Mouse (Mus musculus) CD4-positive helper T cell, adult 2 months (primary cell): ENCODE data around the gene Tnks2.

Experiments used
- DNase-seq: peaks from one replicate; pipeline ENCODE4 v3.0.0-alpha.2; 2012; ENCODE audit warnings: low read depth, missing footprints, low spot score

The Tnks2 gene

DNA sequence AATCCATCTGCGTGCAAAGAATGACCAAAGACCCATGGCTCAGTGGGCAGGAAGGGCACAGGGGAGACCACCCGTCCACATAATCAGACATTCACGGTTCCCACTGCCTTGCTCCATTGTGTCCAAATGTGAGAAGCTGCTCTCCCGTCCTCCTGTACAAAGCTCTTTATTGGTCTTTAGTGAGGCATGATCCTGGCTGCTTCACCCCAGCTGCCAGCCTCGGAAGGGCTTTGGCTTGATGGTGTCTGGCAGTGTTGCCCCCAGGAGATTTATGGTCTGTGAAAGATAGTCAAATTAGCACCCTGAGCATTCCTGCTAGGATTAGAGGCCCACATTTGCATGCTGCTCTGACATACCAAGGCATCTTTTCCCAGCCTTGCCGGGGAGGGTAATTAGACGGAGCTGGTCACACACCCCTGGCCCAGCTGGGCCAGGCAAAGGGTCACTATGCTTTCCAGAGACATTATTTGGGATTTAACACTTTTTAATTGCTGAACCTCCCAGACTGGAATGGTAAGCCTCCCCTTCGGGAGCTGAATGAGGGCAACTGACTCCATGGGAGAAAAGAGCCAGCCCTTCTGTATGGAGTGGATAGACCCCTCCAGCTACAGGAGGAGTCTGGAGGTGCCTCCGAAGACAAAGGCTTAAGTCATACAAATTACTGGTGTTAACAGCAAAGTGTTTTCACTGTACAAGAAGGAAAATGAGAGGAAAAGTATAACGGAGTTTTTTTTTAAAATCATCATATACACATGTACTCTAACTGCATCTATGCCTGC lies 62.9 kb downstream of the Tnks2 start:
- no peak for DNase-seq

DNA sequence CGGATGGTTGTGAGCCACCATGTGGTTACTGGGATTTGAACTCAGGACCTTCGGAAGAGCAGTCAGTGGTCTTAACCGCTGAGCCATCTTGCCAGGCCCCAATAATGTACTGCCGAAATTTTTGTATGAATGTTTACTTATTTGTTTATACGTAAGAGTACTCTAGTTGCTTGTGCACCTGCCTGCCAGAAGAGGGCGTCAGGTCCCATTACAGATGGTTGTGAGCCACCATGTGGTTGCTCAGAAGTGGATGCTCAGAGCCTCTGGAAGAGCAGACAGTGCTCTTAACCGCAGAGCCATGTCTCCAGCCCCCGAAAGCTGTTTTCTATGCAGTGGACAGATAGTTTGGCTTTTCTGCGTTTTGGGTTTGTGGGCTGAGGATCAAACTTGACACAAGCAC lies 63.7 kb downstream of the Tnks2 start:
- DNase-seq, result peak; percentile 34

DNA sequence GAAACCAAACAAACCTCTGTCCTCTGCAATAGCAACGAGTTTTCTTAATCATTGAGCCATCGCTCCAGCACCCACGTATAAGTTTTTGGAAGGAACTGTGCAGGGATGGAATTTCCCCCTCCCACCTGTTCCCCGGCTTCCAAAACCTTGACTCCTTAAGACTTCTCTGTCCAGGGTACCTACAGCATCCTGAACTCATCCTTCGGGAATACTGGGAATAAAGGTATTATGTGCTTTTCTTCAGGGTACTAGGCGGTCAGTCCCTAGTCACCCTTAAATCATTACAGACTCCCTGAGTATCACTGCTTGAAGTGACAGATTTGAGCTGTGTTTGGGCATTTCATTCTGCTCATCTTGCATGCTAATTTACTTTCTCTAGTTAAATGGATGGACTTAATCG lies 69.3 kb downstream of the Tnks2 start:
- no peak for DNase-seq

DNA sequence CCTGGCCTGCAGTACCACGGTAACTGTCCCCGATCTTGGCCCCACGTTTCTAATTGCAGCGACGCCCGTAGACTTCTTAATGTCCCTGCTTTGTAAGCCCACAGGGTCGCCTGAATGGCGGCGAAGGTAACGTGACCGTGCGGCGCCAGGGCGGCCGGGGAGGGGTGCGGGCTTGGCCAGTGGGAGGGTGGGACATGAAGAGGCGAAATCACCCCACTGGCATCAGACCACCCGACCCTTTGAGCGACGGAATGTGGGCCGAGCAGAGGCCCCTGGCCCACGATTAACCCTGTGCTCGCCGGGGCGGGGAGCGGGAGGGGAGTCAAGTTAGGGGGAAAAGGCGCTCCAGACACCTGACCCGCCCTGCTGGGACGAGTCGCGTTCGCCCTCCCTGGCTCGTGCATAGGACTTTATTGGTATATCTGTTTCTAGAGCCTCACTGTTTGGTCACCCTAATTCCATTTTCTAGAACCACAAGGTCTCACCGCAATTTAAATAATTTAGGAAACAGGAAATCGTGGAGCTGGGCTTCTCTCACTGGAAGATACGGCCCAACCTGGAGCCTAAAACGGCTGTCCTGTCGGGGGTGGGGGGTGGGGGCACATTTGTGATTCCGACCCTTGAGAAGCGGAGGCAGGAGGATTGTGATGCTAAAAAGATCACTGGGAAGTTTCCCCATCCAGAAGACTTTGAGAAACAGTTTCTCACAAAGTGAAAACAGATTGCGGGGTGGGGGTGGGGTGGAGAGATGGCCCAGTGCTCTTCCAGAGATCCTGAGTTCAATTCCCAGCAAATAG lies 70.4 kb downstream of the Tnks2 start:
- DNase-seq, result no peak

DNA sequence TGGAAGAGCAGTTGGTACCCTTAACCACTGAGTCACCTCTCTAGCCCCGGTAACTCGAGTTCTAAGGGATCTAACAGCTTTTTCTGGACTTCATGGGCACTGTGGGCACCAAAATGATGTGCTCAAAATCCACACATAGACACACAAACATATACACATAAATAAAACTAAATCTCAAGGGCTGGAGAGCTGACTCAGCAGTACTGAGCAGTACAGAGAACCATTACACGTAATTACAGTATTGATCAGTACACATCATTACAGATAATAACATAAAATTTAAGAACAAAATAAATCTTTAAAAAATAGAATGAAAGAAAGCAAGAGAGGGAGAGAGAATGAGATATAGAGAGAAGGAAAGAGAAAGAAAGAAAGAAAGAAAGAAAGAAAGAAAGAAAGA lies 75.1 kb downstream of the Tnks2 start:
- no peak for DNase-seq

DNA sequence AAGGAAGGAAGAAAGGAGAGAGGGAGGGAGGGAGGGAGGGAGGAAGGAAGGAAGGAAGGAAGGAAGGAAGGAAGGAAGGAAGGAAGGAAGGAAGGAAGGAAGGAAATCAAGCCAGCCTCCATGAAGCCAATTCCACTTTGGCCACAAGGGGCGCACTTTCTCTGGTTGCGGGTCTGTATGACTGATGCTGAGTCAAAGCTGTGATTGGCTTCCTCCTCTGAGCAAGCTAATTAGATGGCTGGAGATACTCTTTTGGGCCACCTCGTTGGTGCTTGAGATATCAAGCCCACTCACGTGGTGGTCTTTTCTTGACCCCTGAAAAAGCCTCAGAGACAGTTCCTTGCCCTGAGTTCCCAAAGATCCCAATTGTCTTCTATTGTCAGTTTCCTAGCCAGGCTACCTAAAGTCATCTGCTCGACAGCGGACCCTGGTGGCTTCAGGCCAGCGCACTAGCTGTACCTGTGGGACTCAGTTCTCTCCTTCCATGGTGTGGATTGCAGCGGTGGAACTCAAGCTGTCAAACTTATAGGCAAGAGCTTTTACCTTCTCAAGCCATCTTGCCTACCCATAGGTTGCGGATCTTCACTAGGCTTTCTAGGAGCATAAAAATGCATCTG lies 75.8 kb downstream of the Tnks2 start:
- peak; percentile 68 for DNase-seq

DNA sequence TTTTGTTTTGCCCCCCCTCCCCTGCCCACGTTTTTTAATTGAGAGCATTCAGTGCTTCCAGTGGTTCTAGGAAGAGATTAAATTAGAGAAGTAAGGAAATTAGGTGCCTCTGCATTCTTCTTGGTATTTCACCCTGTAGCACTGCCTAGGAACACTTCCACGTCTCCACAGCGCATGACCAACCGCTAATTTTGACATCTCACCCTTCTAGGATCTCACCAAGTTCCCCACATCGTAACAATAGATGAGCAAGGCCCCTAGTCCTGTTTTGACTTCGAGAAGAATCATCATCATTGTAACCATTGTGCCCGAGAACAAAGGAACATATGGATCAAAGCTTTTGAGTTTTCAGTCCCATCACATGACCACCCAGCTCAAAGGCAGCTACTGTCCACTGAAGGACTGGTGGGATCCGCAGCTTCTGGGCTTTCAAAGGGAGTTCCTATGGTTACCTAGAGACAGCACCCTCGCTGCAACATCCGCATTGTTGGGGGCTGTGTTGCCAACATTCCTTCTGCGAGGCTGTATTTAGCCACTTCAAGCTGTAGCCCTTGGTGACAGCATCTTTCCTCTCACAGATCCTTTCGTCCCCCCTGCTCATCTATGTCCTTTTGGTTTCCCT lies 76.5 kb downstream of the Tnks2 start:
- DNase-seq, result no peak

DNA sequence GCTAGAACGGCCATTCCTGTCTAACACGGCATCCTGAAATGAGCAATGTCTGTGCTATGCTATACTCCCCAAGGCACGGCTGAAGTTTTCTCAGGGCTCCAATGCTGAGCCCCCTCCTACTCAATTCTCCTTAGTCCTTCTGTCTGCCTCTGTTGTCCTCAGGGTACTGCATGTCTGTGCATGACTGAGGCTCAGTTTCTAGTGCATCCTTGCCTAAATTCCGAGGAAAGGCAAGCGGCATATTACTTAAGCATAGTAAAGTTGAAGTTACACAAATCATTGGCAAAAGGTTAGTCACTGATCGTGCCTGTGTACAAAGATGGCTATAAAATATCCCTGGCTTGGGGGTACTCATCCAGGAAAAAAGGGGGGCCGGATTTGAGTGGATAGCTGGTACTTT lies 79.0 kb downstream of the Tnks2 start:
- DNase-seq, result no peak

DNA sequence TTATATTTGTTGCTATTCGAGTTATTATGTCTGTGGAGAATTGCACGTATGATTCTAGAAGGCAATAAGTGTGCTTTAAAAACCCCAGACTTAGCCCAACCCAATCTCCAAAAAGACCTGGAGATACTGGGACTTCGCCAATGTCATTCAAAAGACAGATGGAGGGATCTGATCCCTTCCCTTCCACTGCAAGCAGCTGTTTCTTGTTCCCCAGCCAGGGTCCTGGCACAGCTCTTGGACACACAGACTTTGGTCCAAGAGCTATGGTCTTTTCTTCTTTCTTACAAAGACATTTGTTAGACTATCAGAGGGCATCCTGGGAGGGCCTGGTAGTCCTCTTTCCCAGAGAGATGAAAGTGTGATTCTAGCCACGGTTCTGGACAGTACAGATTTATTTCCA lies 82.2 kb downstream of the Tnks2 start:
- DNase-seq, result no peak

DNA sequence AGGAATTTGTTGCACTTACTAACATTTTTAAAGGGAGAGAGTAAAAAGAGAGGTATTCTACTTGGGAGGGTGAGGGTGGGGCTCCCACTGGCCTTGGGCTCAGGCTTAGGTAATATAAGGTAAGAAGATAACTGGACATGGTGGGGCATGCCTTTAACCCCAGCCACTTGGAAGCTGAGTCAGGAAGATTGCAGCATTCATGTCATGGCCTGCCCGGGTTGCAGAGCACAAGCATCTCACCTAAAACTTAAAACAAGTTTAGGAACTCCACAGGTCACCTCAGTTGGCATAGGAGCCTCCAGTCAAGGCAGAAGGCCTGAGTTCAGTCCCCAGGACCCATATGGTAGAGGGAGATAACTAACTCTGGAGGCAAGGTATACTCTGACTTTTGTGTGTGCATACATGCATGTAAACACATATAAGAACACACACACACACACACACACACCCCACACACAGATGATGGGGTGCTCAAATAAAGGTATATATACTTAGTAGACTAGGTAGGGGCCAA lies 82.9 kb downstream of the Tnks2 start:
- no peak for DNase-seq

DNA sequence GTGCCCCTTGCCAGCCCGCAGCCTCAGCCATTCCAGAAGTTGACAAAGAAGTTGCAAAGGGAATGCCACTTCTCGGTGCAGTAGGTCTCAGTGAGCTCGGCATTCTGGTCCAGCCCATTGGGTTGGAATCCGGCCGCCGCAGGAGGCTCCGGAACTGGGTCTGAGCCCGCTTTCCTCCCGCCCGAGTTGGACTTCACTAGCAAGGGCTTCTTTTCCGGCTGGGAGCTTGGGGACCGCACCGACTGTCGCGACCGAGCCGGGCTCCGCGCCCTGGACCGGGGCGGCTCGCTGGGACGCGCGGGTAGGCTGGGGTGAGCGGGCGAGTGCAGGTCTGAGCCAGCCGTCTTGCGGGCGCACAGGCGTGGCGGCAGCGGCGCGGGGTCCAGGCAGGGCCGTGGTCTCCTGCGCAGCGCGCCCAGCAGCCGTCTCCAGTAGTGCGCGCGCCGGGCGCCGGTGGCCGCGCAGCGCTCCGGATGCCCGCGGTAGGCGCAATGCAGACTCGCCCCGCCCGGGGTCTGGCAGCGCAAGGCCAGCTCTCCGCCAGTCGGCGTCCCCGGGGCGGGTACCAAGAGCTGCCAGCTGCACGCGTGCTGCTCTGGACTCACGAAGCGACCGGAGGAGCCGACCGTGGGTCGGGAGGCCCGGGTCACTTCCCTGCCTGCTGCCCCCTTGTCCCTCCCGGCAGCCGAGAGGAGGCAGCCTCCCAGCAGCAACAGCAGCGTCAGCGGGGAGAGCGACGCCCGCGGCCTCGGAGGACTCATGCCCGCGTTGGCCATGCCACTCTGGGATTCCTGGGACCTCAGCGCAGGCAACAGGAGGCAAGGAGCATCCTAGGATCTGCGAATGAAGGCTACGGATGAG lies 84.6 kb downstream of the Tnks2 start:
- DNase-seq, result peak; percentile 73

DNA sequence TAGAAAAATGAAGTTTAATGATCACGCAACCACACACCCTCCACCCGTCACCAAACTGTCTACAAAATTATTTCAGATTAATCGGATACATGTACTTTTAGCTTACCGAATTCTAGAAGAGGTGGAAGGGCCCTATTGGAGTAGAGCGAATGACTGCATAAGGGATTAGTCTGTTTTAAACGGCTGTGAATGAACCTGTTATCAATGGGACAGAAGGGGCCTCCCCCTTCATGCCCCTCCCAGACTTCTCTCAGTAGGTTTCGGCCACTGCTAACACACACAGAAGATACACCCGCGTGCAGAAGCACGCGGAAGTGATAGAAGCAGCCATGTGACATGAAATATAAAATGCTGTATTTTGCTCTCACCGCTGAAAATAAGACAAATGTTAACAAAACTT lies 85.4 kb downstream of the Tnks2 start, which contains the start of gene Fgfbp3:
TSS of gene Fgfbp3 (minus strand) at position 150 of the 400 bp plus-strand sequence.
- DNase-seq, result peak; percentile 58

DNA sequence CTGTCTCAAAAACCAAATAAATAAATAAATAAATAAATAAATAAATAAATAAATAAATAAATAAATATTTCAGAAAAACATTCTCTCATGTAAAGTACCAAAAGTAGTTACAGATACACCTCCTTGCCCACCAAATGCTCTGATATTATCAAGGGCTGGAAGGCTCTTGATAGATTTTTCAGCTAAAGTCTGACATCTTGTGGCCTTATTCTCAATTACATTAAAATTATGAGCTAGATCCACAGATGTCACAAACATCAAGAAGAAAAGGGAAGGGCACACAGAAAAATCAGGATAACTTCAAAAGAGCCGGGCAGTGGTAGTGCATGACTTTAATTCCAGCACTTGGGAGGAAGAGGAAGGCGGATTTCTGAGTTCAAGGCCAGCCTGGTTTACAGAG lies 88.0 kb downstream of the Tnks2 start:
- DNase-seq, result peak; percentile 55

DNA sequence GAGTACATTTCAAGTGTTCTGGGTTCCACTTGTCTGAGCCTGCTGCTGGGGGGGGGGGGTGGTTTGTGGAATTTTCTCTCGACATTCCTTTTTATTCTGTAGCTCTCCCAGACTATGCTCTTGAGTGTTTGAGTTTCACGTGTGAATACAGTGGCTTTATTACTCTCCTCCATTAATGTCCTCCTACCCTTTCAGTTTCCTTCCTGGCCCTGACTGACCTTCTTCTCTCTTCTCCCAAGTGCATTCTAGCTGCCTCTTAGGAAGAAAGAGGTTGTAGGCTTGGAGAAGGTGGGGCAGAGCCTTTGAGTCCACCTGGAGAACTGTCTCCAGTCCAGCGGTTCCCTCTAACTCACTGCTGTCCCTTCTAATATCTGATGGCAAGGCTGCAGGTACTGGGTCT lies 88.9 kb downstream of the Tnks2 start:
- DNase-seq, result no peak

DNA sequence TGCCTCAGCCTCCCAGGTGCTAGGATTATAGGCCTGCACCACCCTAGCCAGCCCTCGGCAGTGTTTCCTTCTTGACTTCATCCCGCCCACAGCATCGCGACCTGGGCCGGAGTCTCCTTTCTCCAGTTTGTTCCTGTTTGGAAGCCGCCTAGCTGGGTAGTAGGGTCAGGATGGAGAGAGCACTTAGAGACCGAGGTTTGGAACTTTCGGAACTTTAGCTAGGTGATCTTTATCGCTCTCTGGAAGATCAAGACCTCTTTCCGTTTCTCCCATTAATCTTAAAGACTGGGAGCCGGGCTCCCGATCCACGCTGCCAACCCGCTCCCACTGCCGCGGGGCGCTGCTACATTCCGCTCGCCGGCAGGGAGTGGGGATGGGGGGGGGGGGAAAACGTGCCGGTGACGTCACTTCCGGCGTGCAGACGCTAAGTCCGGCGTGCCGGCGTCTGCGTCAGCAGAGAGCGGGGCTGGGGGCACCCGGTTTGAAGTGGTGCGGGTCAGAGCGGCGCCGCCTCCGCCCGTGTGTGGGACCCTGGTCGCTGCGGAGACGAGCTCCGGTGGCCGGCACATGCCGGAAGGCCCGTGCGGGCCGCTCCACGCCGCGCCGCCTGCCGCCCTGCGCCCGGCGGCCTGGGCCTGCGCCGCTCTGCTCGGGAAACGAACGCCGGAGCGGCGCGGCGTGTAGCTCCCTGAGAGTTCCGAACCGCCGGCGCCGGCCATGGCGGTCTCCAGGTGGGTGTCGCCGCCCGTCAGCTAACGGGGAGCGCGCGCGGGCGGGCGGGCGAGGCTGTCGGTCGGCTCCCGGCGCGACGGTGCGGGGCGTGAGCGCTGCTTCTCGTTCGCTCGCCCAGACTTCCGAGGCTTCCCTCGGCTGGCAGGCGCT lies 91.9 kb downstream of the Tnks2 start, which contains the start of gene Btaf1:
TSS of gene Btaf1 (plus strand) at position 409 of the 882 bp plus-strand sequence.
- DNase-seq, result peak; percentile 93

DNA sequence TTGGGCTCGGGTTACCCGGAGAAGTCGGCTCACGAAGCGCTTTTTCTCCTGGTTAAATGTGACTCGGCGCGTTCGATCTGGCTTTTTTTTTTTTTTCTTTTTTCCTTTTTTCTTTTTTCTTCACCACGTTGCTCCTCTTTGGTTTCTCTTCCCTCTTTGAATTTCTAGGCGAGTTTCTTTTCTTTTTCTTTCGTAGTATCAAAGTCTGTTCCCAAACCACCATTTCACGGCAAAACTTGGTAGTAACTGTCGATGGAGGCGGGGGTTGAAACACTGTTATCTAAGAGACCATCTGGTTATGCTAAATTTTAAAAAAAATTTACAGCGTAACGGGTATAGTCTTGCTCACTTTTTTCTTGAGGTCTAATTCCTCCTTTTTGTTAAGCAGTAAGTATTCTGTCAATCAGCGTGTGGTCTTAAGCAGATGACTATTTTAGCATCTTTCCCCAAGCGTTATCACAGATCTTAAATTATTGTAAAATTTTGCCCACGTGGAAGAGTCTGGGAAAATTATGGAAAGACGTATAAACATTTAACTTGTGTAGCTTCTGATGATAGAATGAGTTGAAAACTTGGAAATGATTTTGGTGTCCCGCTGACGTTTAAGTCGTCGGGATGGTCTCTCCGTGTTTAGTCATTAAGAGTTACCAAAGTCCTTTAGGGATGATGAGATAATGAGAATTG lies 92.7 kb downstream of the Tnks2 start:
- DNase-seq, result peak; percentile 49

DNA sequence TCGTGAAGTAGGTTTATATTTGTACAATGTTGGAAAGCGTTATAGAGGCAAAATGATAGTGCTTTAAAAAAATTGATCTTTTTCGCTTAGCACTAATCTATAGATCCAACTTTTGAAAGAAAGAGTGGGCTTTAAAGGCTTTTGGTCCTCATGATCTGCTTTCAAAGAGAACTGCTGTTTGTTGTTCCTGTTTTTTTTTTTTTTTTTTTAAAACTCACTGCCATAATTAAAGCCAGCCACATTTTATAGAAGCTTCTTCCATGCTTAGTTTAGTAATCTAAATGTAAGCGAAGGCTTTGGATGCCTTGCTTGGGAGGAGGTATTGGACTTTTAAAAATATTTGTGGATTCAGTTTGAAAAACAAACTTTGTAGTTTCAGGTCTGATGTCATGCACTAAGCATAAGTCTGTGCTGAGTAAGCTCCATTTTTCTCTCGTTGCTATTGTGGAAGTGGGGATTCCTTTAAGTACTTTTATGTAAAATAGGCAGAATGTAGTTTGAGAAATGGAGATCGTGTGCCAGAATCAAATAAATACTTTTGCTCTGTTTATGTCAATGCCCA lies 93.8 kb downstream of the Tnks2 start:
- DNase-seq, result no peak

DNA sequence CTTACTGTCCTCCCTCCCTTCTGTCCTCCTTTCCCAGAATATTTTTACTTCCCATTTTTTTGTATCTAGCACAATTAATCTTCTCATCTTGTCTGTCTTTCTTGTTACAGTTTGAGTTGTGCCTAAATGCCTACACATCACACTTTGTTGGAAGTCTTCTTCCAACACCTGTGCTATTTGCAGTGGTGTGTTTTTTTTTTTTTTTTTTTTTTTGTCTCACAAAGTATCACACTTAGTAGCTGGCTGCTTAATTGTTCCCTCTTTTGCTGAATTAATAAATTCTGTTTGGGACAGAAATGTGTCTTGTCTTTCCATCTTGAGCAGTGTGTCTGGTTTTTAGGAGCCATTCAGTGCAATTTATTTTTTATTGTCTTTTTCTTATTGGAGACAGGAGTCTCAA lies 95.8 kb downstream of the Tnks2 start:
- DNase-seq, result no peak

DNA sequence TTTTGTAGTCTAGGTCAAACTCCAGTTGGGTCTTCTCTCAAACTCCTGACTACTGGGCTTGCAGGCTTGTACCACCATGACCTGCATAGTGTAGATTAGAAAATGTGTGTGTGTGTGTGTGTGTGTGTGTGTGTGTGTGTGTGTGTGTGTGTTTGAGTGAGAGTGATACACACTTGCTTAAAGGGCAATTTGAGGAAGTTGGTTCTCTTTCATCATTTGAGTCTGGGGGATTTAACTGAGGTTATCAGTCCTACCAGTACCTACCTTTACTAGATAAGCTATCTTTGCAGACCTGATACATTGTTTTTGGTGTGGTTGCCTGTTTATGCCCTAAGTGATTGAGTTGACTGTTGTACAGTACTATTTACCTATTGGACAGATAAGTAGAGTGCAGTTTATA lies 98.1 kb downstream of the Tnks2 start:
- DNase-seq, result no peak
